Mouse (Mus musculus) induced T-regulatory cell, adult 2 months (primary cell): ENCODE results near the gene Tecpr2.

Source experiments
- DNase-seq: peaks from one replicate; pipeline ENCODE4 v3.0.0-alpha.2; 2012; ENCODE audit warnings: low read depth

Tecpr2 gene

GRCm38 (mm10) chr12:110864008-110864407, 25.1 kb upstream of the Tecpr2 start:
- DNase-seq, result no peak

DNA sequence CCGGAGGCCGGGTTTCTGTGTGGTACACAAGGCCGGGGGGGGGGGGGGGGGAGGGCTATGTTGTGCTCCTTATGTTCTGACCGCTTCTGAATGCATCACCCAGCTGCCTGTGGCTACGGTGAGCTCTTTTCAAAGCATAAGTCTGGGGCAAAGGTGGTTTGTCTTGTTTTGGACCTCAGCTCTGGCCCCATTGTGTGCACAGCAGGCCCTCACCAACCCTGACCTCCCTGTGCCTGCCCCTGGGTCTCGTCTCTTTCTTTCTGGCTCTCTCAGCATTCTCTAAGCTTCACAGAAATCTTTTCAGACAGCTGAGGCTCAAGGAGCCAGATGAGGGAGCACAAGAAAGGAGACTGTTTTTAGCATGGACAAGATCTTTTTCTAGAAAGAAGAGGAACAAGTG, 23.5 kb upstream of the Tecpr2 start:
- no peak for DNase-seq

DNA sequence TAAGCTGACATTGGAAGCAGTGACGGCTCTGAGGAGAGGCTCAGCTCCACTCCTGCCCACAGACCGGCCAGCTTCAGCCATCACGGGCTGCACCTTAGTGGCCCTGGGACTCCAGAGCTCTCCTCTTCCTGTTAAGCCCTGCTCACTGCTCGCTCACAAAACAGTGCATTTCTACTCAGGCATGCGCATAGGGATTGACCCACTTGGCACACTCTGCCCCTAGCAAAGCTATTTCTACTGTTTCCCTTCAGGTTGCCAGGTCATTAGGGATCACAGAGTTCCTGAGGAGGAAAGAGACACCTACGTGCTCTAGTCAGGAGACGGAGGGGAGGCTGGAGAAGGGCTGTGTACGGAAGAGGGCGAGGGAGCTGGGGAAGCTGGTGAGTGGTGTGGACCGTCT, 23.1 kb upstream of the Tecpr2 start:
- no peak for DNase-seq

- no peak for DNase-seq
Observed at GRCm38 (mm10) chr12:110870107-110870506, 19.0 kb upstream of the Tecpr2 start.

DNA sequence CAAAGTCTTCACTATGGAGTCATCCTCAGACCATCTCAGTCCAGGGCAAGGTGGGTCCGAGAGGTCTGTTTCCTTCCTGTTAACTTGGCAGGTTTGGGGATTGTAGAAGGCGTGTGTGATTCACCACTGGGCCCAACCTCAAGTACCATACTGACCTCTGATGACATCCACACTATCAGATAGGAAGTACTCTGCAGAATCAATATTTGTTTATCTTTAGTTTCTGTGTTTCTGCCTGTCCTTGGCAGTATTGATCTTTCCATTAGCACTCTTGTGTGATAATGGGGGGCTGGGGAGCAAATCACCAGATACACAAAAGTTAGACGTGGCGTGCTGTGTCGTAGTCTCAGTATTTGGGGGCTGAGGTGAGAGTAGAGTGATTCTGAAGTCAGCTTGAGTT, 17.8 kb upstream of the Tecpr2 start:
- no peak for DNase-seq

DNA sequence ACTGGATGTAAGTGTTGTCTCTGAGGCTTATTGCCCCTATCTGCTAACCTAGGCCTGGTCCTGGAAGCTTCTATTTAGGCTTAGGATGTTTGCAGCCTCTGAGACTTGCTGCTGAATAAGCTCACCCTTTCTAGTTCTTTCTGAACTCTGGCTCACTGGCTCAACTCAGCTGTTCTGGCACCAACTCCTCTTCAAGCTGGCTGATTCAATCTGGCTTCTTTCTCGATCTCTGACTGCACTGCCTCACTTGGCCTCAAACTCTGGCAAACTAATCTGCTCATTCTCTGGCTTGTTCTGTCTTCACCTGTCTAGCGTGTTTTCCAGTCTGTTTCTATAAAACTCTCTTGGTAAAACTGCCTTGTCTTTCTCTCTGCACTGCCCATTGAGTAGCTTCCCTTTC, 13.7 kb upstream of the Tecpr2 start:
- DNase-seq, result no peak

DNA sequence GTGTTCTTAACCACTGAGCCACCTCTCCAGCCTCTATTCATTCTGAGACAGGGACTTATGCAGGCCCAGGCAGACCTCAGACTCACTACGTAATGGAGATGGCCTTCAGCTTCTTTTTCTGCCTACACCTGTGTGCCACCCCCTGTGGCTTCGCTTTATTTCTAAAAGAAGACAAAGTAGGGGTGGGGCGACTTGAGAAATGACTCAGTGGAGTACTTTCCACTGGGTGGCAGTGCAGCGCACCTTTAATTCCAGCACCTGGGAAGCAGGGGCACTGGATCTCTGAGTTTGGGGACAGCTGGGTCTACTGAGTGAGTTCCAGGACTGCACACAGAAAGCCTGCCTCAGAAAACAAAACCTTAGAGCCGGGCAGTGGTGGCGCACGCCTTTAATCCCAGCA, 6.8 kb upstream of the Tecpr2 start:
- no peak for DNase-seq

- DNase-seq, result no peak
Observed at GRCm38 (mm10) chr12:110885251-110885650, 3.8 kb upstream of the Tecpr2 start.

GRCm38 (mm10) chr12:110888106-110888505, 958 bp upstream of the Tecpr2 start:
- peak; percentile 63 for DNase-seq

- DNase-seq, result no peak
Observed at GRCm38 (mm10) chr12:110888606-110889005, 458 bp upstream of the Tecpr2 start.

DNA sequence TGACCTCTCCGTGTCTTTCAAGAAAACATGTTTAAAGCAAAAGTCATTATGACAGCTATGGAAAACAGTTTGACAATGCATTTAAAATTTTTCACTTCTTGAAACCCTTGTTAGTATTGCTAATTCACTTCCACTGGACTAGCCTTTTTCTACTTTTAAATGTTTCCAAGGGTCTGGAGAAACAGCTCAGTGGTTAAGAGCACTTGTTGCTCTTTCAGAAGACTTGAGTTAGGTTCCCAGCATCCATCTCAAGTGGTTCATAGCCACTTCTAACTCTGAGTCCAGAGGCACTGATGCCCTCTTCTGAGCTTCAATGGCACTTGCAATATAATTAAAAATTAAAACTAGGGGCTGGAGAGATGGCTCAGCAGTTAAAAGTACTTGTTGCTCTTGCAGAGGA, 2.8 kb downstream of the Tecpr2 start:
- no peak for DNase-seq

GRCm38 (mm10) chr12:110902106-110902505, 13.0 kb downstream of the Tecpr2 start:
- no peak for DNase-seq

DNA sequence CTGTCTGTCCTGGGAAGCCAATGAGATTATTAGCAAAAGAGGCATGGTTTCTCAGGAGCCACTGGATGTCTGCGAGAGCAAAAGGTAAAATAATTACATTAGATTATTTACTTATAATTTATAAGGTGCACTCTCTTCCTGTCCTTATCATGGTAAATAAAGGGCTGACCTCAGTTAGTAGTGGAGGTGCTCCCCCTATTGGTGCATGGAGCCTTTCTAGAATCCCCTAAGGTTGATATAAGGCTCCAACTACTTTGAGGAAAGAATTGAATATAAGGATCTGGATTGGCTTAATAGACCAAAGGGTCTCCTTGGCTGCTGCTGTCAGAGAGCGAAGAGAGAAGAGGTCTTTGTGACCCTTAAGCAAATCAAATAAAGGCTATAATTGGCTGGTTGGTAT, 14.5 kb downstream of the Tecpr2 start:
- peak; percentile 48 for DNase-seq

DNA sequence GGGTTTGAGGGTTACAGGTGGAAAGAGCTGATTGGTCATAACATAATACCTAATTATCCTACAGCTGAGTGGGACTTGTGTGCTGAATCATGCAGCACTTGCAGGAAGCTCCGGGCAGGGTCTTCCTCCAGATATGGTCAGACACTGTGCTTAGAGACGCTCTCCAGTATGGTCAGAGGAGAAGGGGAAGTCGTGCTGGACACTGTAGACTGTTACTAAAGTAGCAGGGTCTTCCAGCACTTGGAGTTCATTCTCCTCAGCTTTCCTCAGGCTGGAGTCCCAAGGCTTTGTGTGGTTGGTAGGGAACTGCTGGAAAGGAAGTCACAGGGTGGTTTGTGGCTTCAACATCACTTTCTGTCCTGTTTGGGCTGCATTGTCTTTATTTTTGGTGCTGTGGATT, 18.8 kb downstream of the Tecpr2 start:
- no peak for DNase-seq

GRCm38 (mm10) chr12:110909962-110910361, 20.9 kb downstream of the Tecpr2 start:
- no peak for DNase-seq

GRCm38 (mm10) chr12:110915761-110916160, 26.7 kb downstream of the Tecpr2 start:
- no peak for DNase-seq

DNA sequence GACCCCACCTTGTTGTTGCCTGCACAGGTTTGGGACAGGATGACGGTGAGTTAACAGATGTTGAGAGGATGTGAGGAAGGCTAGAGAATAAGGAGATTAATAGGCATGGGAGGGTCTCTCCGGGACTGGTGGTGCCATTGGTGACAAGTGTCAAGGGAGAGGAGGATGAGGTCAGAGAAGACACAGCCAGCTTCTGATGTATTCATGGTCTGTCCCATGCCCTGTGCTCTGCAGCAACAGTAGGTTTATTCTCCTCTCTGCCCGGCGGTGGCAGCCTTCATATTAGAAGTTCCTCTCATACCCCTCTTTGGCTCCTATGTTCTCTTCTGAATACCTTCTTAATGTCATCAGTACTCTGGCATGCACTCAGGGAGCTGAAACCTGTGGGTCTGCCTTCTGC, 31.2 kb downstream of the Tecpr2 start:
- DNase-seq, result no peak

DNA sequence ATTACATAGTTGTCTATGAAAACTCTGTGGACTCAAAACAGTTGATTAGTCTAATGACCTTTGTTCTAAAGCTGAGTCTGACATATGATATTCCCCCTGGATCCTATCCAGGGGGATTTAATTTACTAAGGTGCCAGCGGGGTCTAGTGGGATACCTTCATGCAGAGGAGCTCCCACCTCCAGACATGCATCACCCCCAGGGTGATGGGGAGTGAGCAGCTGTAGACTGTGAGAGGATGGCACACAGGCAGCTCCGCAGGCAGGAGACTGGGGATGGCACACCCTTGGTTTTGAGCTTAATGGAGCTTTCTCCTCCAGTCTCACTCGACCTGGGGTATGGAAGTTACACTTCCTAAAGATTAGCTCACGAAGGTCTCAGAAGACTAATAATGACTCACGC, 32.5 kb downstream of the Tecpr2 start:
- no peak for DNase-seq

DNA sequence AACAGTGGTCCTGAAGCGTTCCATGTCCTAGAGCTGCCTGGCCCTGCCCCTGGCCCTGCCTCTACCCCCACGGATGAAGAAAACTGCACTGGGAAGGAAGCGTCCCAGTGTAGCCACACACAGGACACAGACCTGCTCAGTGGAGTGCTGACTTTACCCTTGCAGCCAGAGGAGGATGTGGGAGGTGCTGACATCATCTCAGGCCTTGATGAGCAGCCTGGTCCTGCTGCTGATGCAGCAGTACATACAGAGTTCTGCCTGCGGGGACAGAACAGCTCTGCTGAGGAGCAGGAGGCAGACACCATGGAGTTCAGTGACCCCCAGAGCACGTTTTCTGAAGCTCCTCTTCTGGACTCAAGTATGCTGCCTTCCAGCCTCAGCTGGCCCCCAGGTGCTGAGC, 43.8 kb downstream of the Tecpr2 start:
- DNase-seq, result no peak

- DNase-seq, result peak; percentile 77
Observed at GRCm38 (mm10) chr12:110935983-110936620, 47.0 kb downstream of the Tecpr2 start.

DNA sequence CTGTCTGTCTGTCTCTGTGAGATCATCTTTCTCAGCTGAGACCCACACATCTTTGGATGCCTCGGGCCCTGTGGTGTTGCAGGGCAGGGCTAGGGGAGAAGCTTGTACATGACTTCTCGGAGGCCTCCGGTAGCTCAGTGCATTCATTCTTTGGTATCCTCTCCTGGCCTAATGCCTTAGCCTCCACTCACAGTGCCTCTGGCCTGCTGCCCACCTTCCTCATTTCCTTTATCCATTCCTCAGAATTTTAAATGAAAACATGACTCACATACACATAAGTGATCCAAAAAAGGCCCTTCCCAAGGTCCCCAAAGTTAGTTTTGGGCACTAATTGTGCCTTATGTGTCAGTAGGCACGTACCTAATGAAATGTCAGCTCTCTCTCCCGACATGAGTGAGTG, 48.4 kb downstream of the Tecpr2 start:
- DNase-seq, result no peak

- DNase-seq, result peak; percentile 58
Observed at GRCm38 (mm10) chr12:110939385-110939784, 50.3 kb downstream of the Tecpr2 start.

DNA sequence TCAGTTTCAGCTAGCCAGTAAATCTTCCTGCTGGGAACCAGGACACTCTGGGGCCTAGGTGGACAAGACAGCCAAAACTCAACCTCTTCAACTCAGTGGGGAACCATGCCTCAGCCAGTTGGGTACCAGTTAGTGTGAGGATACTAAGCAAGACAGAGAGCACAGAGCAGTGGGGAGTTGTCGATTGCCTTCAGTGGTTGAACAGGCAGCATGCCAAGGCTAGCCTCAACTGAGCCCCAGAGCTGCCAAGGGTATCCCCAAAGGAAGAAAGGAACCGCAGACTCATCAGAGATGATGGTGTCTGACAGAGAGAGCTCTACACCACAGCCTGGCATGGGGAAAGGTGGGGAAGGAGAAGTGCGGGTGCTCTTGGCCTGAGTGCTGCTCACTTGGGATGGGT, 51.8 kb downstream of the Tecpr2 start:
- no peak for DNase-seq

GRCm38 (mm10) chr12:110946216-110946615, 57.2 kb downstream of the Tecpr2 start:
- no peak for DNase-seq
